Mouse (Mus musculus): ENCODE results near the gene Afap1. TPM values are rescaled to one million over a fixed set of nuclear protein-coding genes. Genes with fewer than 3 reads are reported as not detected.

Gene Afap1
- 19.4 and 20.8 TPM in 2 replicates for polyA plus RNA-seq (2015; fragmentation: Nextera tagmentation; extraction: Ambion mirVana)

DNA sequence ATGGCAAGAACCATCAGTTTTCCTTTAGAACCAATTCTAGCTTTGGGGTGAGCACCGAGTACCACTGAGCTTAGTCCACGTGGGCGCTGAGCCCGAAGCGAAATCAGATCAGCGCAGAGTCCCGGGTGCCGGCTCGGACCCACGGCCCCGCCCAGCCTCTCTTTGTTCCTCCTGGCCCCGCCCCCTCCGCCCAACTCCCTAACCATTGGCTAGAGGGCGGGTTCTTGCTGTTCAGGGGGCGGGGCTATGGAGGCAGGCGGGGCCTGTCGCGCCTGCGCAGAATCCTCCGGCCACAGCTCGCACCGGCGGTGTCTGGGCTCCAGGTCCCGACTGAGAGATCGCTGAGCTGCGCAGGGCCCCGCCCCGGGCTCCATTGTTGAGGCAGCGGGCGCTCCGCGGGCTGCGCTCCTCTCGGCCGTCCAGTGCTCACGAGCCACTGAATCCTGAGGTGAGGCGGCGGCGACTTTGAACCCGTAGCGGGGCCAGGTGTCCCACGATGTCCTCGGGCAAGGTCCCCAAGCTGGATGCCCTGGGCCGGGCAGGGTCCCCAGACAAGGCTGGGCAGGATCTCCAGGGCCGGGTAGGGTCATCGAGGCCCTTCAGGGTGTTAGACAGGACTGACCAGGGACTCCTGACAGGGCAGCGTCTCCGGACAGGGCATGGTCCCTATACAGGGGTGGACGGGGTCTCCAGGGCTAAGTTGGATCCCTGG lies at the start of gene Afap1:
Afap1 (plus strand) TSS at position 227 of the 712 bp plus-strand sequence.
- ATAC-seq (ENCODE audit: low read depth): peak; percentile 96
- WGBS: under 1% methylated on average over 49 of the region's 49 CpGs
- H3K27ac ChIP-seq (ENCODE audit: low read length): peak within 1 kb of the TSS; percentile 84
- H3K4me1 ChIP-seq (replicated peaks; ENCODE audit: control insufficient read depth, insufficient read depth, low read length): peaks cover 23% of the 10 kb centered on the region
- H3K27me3 ChIP-seq (ENCODE audit: control insufficient read depth, insufficient read depth, low read depth, low read length): no peaks in the 10 kb centered on the region
- H3K4me2 ChIP-seq (ENCODE audit: low read depth, low read length): peak within 1 kb of the TSS; percentile 87
- no peaks in the 10 kb centered on the region for H3K9me3 ChIP-seq (ENCODE audit: control insufficient read depth, low read length)
- H3K9ac ChIP-seq (ENCODE audit: low read length): peak within 1 kb of the TSS; percentile 94
- no peaks in the 10 kb centered on the region for H3K36me3 ChIP-seq (ENCODE audit: control insufficient read depth, insufficient read depth, low read length)
- H3K4me3 ChIP-seq (ENCODE audit: low read length): peak within 1 kb of the TSS; percentile 84

DNA sequence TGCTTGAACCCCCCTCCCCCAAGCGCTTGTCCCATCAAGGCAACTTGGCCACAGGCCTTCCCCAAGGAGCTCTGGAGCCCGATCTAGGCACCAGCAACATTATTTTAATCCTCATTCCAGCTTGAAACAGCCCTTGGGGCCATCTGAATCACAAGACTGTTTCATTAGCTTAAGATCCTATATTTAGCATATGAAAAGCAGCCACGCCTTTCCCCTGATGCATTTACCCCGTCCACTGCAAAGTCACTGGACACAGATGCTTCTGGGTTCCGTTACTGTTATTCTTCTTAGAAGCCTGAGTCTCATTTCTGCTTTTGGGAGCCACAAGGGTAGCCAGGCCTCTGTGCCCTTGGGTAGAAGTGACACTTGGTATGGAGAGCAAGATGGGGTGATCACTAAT lies 41.6 kb upstream of the Afap1 start:
- H3K9ac ChIP-seq (ENCODE audit: low read length): no peak overlapping the region
- no peaks in the 10 kb centered on the region for H3K9me3 ChIP-seq (ENCODE audit: control insufficient read depth, low read length)
- no peak overlapping the region for H3K4me2 ChIP-seq (ENCODE audit: low read depth, low read length)
- ATAC-seq (ENCODE audit: low read depth): no peak
- H3K27ac ChIP-seq (ENCODE audit: low read length): no peak overlapping the region
- H3K36me3 ChIP-seq (ENCODE audit: control insufficient read depth, insufficient read depth, low read length): no peaks in the 10 kb centered on the region
- WGBS: 75% methylated on average over 5 of the region's 5 CpGs
- H3K27me3 ChIP-seq (ENCODE audit: control insufficient read depth, insufficient read depth, low read depth, low read length): no peaks in the 10 kb centered on the region
- no peak overlapping the region for H3K4me3 ChIP-seq (ENCODE audit: low read length)
- no peaks in the 10 kb centered on the region for H3K4me1 ChIP-seq (replicated peaks; ENCODE audit: control insufficient read depth, insufficient read depth, low read length)

- no peak overlapping the region for H3K27ac ChIP-seq (ENCODE audit: low read length)
- H3K9ac ChIP-seq (ENCODE audit: low read length): no peak overlapping the region
- no peaks in the 10 kb centered on the region for H3K36me3 ChIP-seq (ENCODE audit: control insufficient read depth, insufficient read depth, low read length)
- no peaks in the 10 kb centered on the region for H3K27me3 ChIP-seq (ENCODE audit: control insufficient read depth, insufficient read depth, low read depth, low read length)
- no peaks in the 10 kb centered on the region for H3K4me1 ChIP-seq (replicated peaks; ENCODE audit: control insufficient read depth, insufficient read depth, low read length)
- no peak overlapping the region for H3K4me2 ChIP-seq (ENCODE audit: low read depth, low read length)
- ATAC-seq (ENCODE audit: low read depth): no peak
- 82% methylated on average over 4 of the region's 4 CpGs for WGBS
- no peak overlapping the region for H3K4me3 ChIP-seq (ENCODE audit: low read length)
- H3K9me3 ChIP-seq (ENCODE audit: control insufficient read depth, low read length): no peaks in the 10 kb centered on the region
Observed at GRCm38 (mm10) chr5:35853463-35853862, 39.7 kb upstream of the Afap1 start.

DNA sequence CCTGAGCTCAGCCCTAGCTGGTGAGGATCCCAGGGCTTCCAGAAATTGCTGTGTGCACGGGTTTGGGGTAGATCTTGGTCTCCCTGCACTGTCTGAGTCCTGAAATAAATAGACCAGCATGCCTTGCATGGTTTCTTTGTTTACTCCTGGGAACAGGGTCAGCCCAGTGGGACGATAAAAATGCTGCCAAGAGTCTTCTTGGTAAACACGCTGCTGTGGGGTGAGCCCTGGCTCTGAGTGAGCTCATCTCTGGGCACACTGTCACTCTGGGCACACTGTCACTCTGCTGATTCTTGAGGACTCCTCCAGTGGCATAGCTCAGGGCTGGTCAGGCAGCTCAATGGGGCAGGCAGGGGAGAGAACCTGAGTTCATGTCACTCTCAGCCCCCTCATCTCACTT lies 36.9 kb upstream of the Afap1 start:
- H3K4me3 ChIP-seq (ENCODE audit: low read length): no peak overlapping the region
- no peaks in the 10 kb centered on the region for H3K27me3 ChIP-seq (ENCODE audit: control insufficient read depth, insufficient read depth, low read depth, low read length)
- H3K36me3 ChIP-seq (ENCODE audit: control insufficient read depth, insufficient read depth, low read length): no peaks in the 10 kb centered on the region
- 10% methylated on average over 3 of the region's 3 CpGs for WGBS
- H3K9ac ChIP-seq (ENCODE audit: low read length): no peak overlapping the region
- no peaks in the 10 kb centered on the region for H3K4me1 ChIP-seq (replicated peaks; ENCODE audit: control insufficient read depth, insufficient read depth, low read length)
- H3K9me3 ChIP-seq (ENCODE audit: control insufficient read depth, low read length): no peaks in the 10 kb centered on the region
- no peak for ATAC-seq (ENCODE audit: low read depth)
- H3K27ac ChIP-seq (ENCODE audit: low read length): no peak overlapping the region
- no peak overlapping the region for H3K4me2 ChIP-seq (ENCODE audit: low read depth, low read length)

DNA sequence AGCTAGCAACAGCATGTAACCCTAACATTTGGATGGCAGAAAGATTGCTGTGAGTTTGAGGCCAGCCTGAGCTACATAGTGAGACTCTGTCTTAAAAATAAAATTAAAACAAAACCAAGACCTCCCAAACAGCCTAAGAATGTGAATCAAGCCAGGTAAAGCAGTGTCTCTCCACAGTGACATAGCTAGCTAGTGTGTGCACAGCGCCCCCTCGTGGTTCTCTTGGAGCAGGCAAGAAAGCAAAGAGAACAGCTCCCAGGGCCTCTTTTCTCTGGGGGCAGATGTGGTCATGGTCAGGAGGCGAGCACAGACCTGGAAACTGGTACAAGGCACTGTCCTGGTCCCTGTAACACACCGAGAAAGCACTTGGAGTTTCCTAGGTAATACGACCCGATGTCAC lies 35.0 kb upstream of the Afap1 start:
- Histone ChIP-seq H3K27me3 (ENCODE audit: control insufficient read depth, insufficient read depth, low read depth, low read length) (no peaks in the 10 kb centered on the region), H3K36me3 (ENCODE audit: control insufficient read depth, insufficient read depth, low read length) (no peaks in the 10 kb centered on the region), H3K9ac (ENCODE audit: low read length) (no peak overlapping the region), H3K4me1 (replicated peaks; ENCODE audit: control insufficient read depth, insufficient read depth, low read length) (no peaks in the 10 kb centered on the region), H3K27ac (ENCODE audit: low read length) (no peak overlapping the region), H3K4me2 (ENCODE audit: low read depth, low read length) (no peak overlapping the region), H3K4me3 (ENCODE audit: low read length) (no peak overlapping the region), H3K9me3 (ENCODE audit: control insufficient read depth, low read length) (no peaks in the 10 kb centered on the region)
- 22% methylated on average over 6 of the region's 6 CpGs for WGBS
- ATAC-seq (ENCODE audit: low read depth): no peak

GRCm38 (mm10) chr5:35861456-35861855 lies 31.7 kb upstream of the Afap1 start:
- Histone ChIP-seq H3K27me3 (ENCODE audit: control insufficient read depth, insufficient read depth, low read depth, low read length) (no peaks in the 10 kb centered on the region), H3K9me3 (ENCODE audit: control insufficient read depth, low read length) (no peaks in the 10 kb centered on the region), H3K4me1 (replicated peaks; ENCODE audit: control insufficient read depth, insufficient read depth, low read length) (no peaks in the 10 kb centered on the region), H3K4me2 (ENCODE audit: low read depth, low read length) (no peak overlapping the region), H3K27ac (ENCODE audit: low read length) (no peak overlapping the region), H3K36me3 (ENCODE audit: control insufficient read depth, insufficient read depth, low read length) (no peaks in the 10 kb centered on the region), H3K4me3 (ENCODE audit: low read length) (no peak overlapping the region), H3K9ac (ENCODE audit: low read length) (no peak overlapping the region)
- WGBS: 82% methylated on average over 2 of the region's 2 CpGs
- no peak for ATAC-seq (ENCODE audit: low read depth)

- Histone ChIP-seq H3K9ac (ENCODE audit: low read length) (no peak overlapping the region), H3K4me2 (ENCODE audit: low read depth, low read length) (no peak overlapping the region), H3K27me3 (ENCODE audit: control insufficient read depth, insufficient read depth, low read depth, low read length) (no peaks in the 10 kb centered on the region), H3K27ac (ENCODE audit: low read length) (no peak overlapping the region), H3K4me3 (ENCODE audit: low read length) (no peak overlapping the region), H3K36me3 (ENCODE audit: control insufficient read depth, insufficient read depth, low read length) (no peaks in the 10 kb centered on the region), H3K4me1 (replicated peaks; ENCODE audit: control insufficient read depth, insufficient read depth, low read length) (peaks cover 2% of the 10 kb centered on the region; the same call in 1 of the 2 replicates), H3K9me3 (ENCODE audit: control insufficient read depth, low read length) (no peaks in the 10 kb centered on the region)
- 67% methylated on average over 4 of the region's 4 CpGs for WGBS
- no peak; the same call in 1 of the 2 replicates for ATAC-seq (ENCODE audit: low read depth)
Observed at GRCm38 (mm10) chr5:35869973-35870372, 23.1 kb upstream of the Afap1 start.

- WGBS: 53% methylated on average over 8 of the region's 8 CpGs
Observed at GRCm38 (mm10) chr5:35870408-35871012, 22.6 kb upstream of the Afap1 start.

GRCm38 (mm10) chr5:35873382-35873781 lies 19.7 kb upstream of the Afap1 start:
- Histone ChIP-seq H3K36me3 (ENCODE audit: control insufficient read depth, insufficient read depth, low read length) (no peaks in the 10 kb centered on the region), H3K4me2 (ENCODE audit: low read depth, low read length) (no peak overlapping the region), H3K27me3 (ENCODE audit: control insufficient read depth, insufficient read depth, low read depth, low read length) (no peaks in the 10 kb centered on the region), H3K4me1 (replicated peaks; ENCODE audit: control insufficient read depth, insufficient read depth, low read length) (peaks cover 2% of the 10 kb centered on the region; the same call in 1 of the 2 replicates), H3K9ac (ENCODE audit: low read length) (no peak overlapping the region), H3K4me3 (ENCODE audit: low read length) (no peak overlapping the region), H3K9me3 (ENCODE audit: control insufficient read depth, low read length) (no peaks in the 10 kb centered on the region), H3K27ac (ENCODE audit: low read length) (no peak overlapping the region)
- WGBS: 12% methylated on average over 4 of the region's 4 CpGs
- ATAC-seq (ENCODE audit: low read depth): peak; percentile 43; the same call in 1 of the 2 replicates

More at GRCm38 (mm10) chr5:35870408-35871012, 22.6 kb upstream of the Afap1 start:
- Histone ChIP-seq H3K9me3 (ENCODE audit: control insufficient read depth, low read length) (no peaks in the 10 kb centered on the region), H3K27ac (ENCODE audit: low read length) (no peak overlapping the region), H3K36me3 (ENCODE audit: control insufficient read depth, insufficient read depth, low read length) (no peaks in the 10 kb centered on the region), H3K9ac (ENCODE audit: low read length) (no peak overlapping the region), H3K4me3 (ENCODE audit: low read length) (no peak overlapping the region), H3K4me2 (ENCODE audit: low read depth, low read length) (no peak overlapping the region), H3K27me3 (ENCODE audit: control insufficient read depth, insufficient read depth, low read depth, low read length) (no peaks in the 10 kb centered on the region), H3K4me1 (replicated peaks; ENCODE audit: control insufficient read depth, insufficient read depth, low read length) (peaks cover 2% of the 10 kb centered on the region; the same call in 1 of the 2 replicates)
- peak; percentile 73; the same call in 1 of the 2 replicates for ATAC-seq (ENCODE audit: low read depth)
